Comparison of ENCODE assay signal across 13 mouse cellular contexts in genomic region chr3:70406571-70406970, GRCm38 (mm10).
DNase-seq lines count a peak whose midpoint lies in the region; ATAC-seq and TF ChIP-seq lines count a peak whose summit lies in the region.
"Had no signal": no experiment of that assay in that cellular context is flagged by ENCODE, and none has a peak within 500 bp of the region (broad histone marks: within the 10 kb centered on the region; RNA-seq: fewer than 3 reads in every experiment).

No protein-coding gene starts in this region.

- H3K9me3 ChIP-seq in lung, embryonic 14.5 days (ENCODE audit: low read depth, low read length) = no peaks in the 10 kb centered on the region
- no peaks in the 10 kb centered on the region for H3K9me3 ChIP-seq in MEL (replicated peaks; ENCODE audit: insufficient read depth, low read length)
- H3K9me3 ChIP-seq: heart, embryonic 13.5 days; liver, embryonic 13.5 days had no signal

- H3K4me3 ChIP-seq in heart, adult 2 months = no peak overlapping the region
- no peak overlapping the region for H3K4me3 ChIP-seq in lung, embryonic 14.5 days (ENCODE audit: low read depth, low read length)
- no peak overlapping the region for H3K4me3 ChIP-seq in MEL (ENCODE audit: control insufficient read depth in 1 of 2, insufficient read depth in 1 of 2, low read depth in 2 of 2, low read length in 2 of 2)
- H3K4me3 ChIP-seq: heart, embryonic 13.5 days; liver, embryonic 13.5 days had no signal

- H3K9ac ChIP-seq in heart, adult 2 months (ENCODE audit: low read depth, low read length) = no peak overlapping the region
- H3K9ac ChIP-seq in lung, embryonic 14.5 days = no peak overlapping the region
- no peak overlapping the region for H3K9ac ChIP-seq in MEL (ENCODE audit: control insufficient read depth, low read depth, low read length, poor library complexity, severe bottlenecking)
- H3K9ac ChIP-seq: heart, embryonic 13.5 days; liver, embryonic 13.5 days had no signal

- no peaks in the 10 kb centered on the region for H3K4me1 ChIP-seq in heart, adult 2 months (ENCODE audit: control insufficient read depth, insufficient read depth, low read length)
- no peaks in the 10 kb centered on the region for H3K4me1 ChIP-seq in lung, embryonic 14.5 days (ENCODE audit: insufficient read depth)
- H3K4me1 ChIP-seq in MEL (ENCODE audit: control insufficient read depth in 1 of 2, insufficient read depth in 2 of 2, low read length in 2 of 2) = no peaks in the 10 kb centered on the region
- H3K4me1 ChIP-seq: heart, embryonic 13.5 days; liver, embryonic 13.5 days had no signal

- no peak for TF ChIP-seq POLR2A in heart, adult 2 months (IDR thresholded peaks at IDR 0.05; ENCODE audit: insufficient read depth, low read depth, low read length)
- TF ChIP-seq POLR2A in MEL (IDR thresholded peaks at IDR 0.05; ENCODE audit: control insufficient read depth in 1 of 2, insufficient read depth in 1 of 2, low read depth in 1 of 2, low read length in 2 of 2, poor library complexity in 1 of 2) = no peak

- no peak overlapping the region for H3K27ac ChIP-seq in heart, adult 2 months
- H3K27ac ChIP-seq in lung, embryonic 14.5 days (ENCODE audit: low read depth) = no peak overlapping the region
- H3K27ac ChIP-seq in MEL (ENCODE audit: control insufficient read depth, low read depth, low read length) = no peak overlapping the region
- H3K27ac ChIP-seq: heart, embryonic 13.5 days; hindbrain, postnatal 0 days; liver, embryonic 13.5 days had no signal

- 0 out of 2 replicates have a peak, but pooled peaks have one; percentile 8 for TF ChIP-seq CTCF in heart, adult 2 months (IDR thresholded peaks at IDR 0.05)
- TF ChIP-seq CTCF in lung, embryonic 14.5 days (IDR thresholded peaks at IDR 0.05; ENCODE audit: low read depth) = peak; percentile 37
- TF ChIP-seq CTCF in MEL (IDR thresholded peaks at IDR 0.05 in 2 of 3, conservative IDR thresholded peaks at IDR 0.05 in 1 of 3; ENCODE audit: control insufficient read depth in 1 of 3, insufficient read depth in 1 of 3, low read depth in 2 of 3, low read length in 3 of 3, poor library complexity in 1 of 3, severe bottlenecking in 1 of 3) = no peak

- H3K4me2 ChIP-seq in lung, embryonic 14.5 days = no peak overlapping the region
- H3K4me2 ChIP-seq: heart, embryonic 13.5 days; liver, embryonic 13.5 days; midbrain, embryonic 11.5 days had no signal

- no peaks in the 10 kb centered on the region for H3K36me3 ChIP-seq in heart, adult 2 months (ENCODE audit: control insufficient read depth, insufficient read depth, low read length)
- no peaks in the 10 kb centered on the region for H3K36me3 ChIP-seq in lung, embryonic 14.5 days (ENCODE audit: insufficient read depth)
- no peaks in the 10 kb centered on the region for H3K36me3 ChIP-seq in MEL (ENCODE audit: control insufficient read depth in 1 of 2, insufficient read depth in 2 of 2, low read length in 2 of 2)
- H3K36me3 ChIP-seq: heart, embryonic 13.5 days; liver, embryonic 13.5 days had no signal

- no peak for DNase-seq in heart, adult 2 months
- no peak for DNase-seq in heart, adult 18-20 months
- peak; percentile 21 for DNase-seq in lung, embryonic 14.5 days
- DNase-seq in lung, postnatal 25 days (ENCODE audit: low spot score) = no peak
- DNase-seq in MEL (ENCODE audit: low read depth, low spot score) = peak; percentile 1
- peak; percentile 2 to 8 for DNase-seq in kidney, postnatal 4 days
- no peak for DNase-seq in thymus, adult 18-20 months
- DNase-seq: adrenal gland, postnatal 25 days; liver, embryonic 13.5 days; thymus, postnatal 14 days had no signal

- intact Hi-C loops in heart, adult 2 months (cut with DNase I) = loop anchor here (10.0 kb wide), 1 partner anchor 302 kb away; no protein-coding TSS in a partner anchor

- WGBS in heart, adult 2 months = 53% methylated on average over 1 of the region's 1 CpGs
- WGBS in lung, embryonic 14.5 days = 84% methylated on average over 1 of the region's 1 CpGs

- no peak for TF ChIP-seq EP300 in heart, adult 2 months (IDR thresholded peaks at IDR 0.05; ENCODE audit: insufficient read depth, low read depth, low read length)
- TF ChIP-seq EP300 in MEL (IDR thresholded peaks at IDR 0.05; ENCODE audit: low read depth in 1 of 2, low read length in 2 of 2) = no peak

- H3K27me3 ChIP-seq in heart, adult 2 months (ENCODE audit: control insufficient read depth, insufficient read depth, low read length) = no peaks in the 10 kb centered on the region
- no peaks in the 10 kb centered on the region for H3K27me3 ChIP-seq in lung, embryonic 14.5 days (ENCODE audit: insufficient read depth, low read length)
- H3K27me3 ChIP-seq in MEL (ENCODE audit: control insufficient read depth in 1 of 2, insufficient read depth in 2 of 2, low read length in 2 of 2) = no peaks in the 10 kb centered on the region
- H3K27me3 ChIP-seq: heart, embryonic 13.5 days; liver, embryonic 13.5 days had no signal

- no peak for ATAC-seq in lung, embryonic 14.5 days (ENCODE audit: insufficient read depth)
- ATAC-seq: hindbrain, postnatal 0 days had no signal

- TF ChIP-seq RAD21 in MEL (IDR thresholded peaks at IDR 0.05; ENCODE audit: low read depth, low read length) = no peak

- H3K79me2 ChIP-seq in heart, adult 2 months (replicated peaks; ENCODE audit: control insufficient read depth, insufficient read depth, low read length) = no peaks in the 10 kb centered on the region
- no peaks in the 10 kb centered on the region for H3K79me2 ChIP-seq in MEL (ENCODE audit: control insufficient read depth, insufficient read depth, low read length, poor library complexity)

TF ChIP-seq in MEL, 35 proteins besides CTCF, POLR2A, EP300 and RAD21:
- TF ChIP-seq SIN3A (IDR thresholded peaks at IDR 0.05; ENCODE audit: low read length) (no peak), MAX (IDR thresholded peaks at IDR 0.05; ENCODE audit: low read length) (no peak)

Comparison
In these comparisons a context has a peak if more than half of its experiments do, and no peak if none do; other contexts are left out.
1. DNase-seq: peak in lung, embryonic 14.5 days (single experiment), MEL (single experiment) and kidney, postnatal 4 days (2 of 2); none in heart, adult 2 months (0 of 2), heart, adult 18-20 months (0 of 2), lung, postnatal 25 days (single experiment) and thymus, adult 18-20 months (0 of 2).
2. CTCF ChIP-seq: peak in heart, adult 2 months (single experiment) and lung, embryonic 14.5 days (single experiment); none in MEL (0 of 3).